Mouse (Mus musculus): ENCODE measurements around the gene Glcci1. TPM values are rescaled to one million over a fixed set of nuclear protein-coding genes. Genes with fewer than 3 reads are reported as not detected.

The Glcci1 gene
- polyA plus RNA-seq, 1 experiment from 2014 or later = 4.4 TPM

GRCm38 (mm10) chr6:8630531-8630930 is 121.1 kb downstream of the Glcci1 start:
- Histone ChIP-seq H3K4me3 (replicated peaks; ENCODE audit: low read length) (no peak overlapping the region), H3K9me3 (replicated peaks; ENCODE audit: control insufficient read depth, low read length) (no peaks in the 10 kb centered on the region), H3K4me2 (ENCODE audit: low read depth, low read length) (no peak overlapping the region), H3K27me3 (ENCODE audit: control insufficient read depth, insufficient read depth, low read length) (no peaks in the 10 kb centered on the region), H3K9ac (ENCODE audit: low read length) (no peak overlapping the region), H3K4me1 (ENCODE audit: control insufficient read depth, insufficient read depth, low read length) (no peaks in the 10 kb centered on the region), H3K27ac (ENCODE audit: low read length) (no peak overlapping the region), H3K36me3 (ENCODE audit: control insufficient read depth, insufficient read depth, low read length) (no peaks in the 10 kb centered on the region)
- 63% methylated on average over 7 of the region's 7 CpGs for WGBS
- no peak for ATAC-seq (ENCODE audit: insufficient read depth, low FRiP score)

DNA sequence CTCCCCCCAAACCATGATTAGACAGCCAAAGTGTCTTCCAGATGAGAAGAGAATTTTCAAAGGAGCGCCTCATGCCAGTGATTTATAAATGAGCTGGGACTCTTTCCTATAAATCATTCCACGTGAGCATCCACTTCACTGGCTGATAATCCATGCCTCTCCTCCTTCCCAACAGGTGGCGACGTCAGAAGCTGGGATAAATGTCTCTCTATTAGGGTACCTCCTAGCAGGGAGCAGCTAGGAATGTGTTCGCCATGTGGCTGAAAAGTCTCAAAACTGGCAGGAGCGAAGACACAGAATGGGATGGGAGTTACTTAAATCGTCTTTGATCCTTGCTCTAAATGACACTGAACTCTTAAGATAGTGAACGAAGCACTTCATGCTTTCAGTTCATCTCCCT is 122.0 kb downstream of the Glcci1 start:
- 82% methylated on average over 8 of the region's 8 CpGs for WGBS
- Histone ChIP-seq H3K4me1 (ENCODE audit: control insufficient read depth, insufficient read depth, low read length) (no peaks in the 10 kb centered on the region), H3K4me2 (ENCODE audit: low read depth, low read length) (no peak overlapping the region), H3K27me3 (ENCODE audit: control insufficient read depth, insufficient read depth, low read length) (no peaks in the 10 kb centered on the region), H3K9ac (ENCODE audit: low read length) (no peak overlapping the region), H3K36me3 (ENCODE audit: control insufficient read depth, insufficient read depth, low read length) (no peaks in the 10 kb centered on the region), H3K4me3 (replicated peaks; ENCODE audit: low read length) (no peak overlapping the region), H3K27ac (ENCODE audit: low read length) (no peak overlapping the region), H3K9me3 (replicated peaks; ENCODE audit: control insufficient read depth, low read length) (no peaks in the 10 kb centered on the region)
- no peak for ATAC-seq (ENCODE audit: insufficient read depth, low FRiP score)

GRCm38 (mm10) chr6:8631986-8632632 is 122.7 kb downstream of the Glcci1 start:
- ATAC-seq (ENCODE audit: insufficient read depth, low FRiP score) = no peak
- Histone ChIP-seq H3K9me3 (replicated peaks; ENCODE audit: control insufficient read depth, low read length) (no peaks in the 10 kb centered on the region), H3K4me1 (ENCODE audit: control insufficient read depth, insufficient read depth, low read length) (no peaks in the 10 kb centered on the region), H3K4me2 (ENCODE audit: low read depth, low read length) (no peak overlapping the region), H3K9ac (ENCODE audit: low read length) (no peak overlapping the region), H3K36me3 (ENCODE audit: control insufficient read depth, insufficient read depth, low read length) (no peaks in the 10 kb centered on the region), H3K27ac (ENCODE audit: low read length) (no peak overlapping the region), H3K27me3 (ENCODE audit: control insufficient read depth, insufficient read depth, low read length) (no peaks in the 10 kb centered on the region), H3K4me3 (replicated peaks; ENCODE audit: low read length) (no peak overlapping the region)
- 57% methylated on average over 5 of the region's 5 CpGs for WGBS

- WGBS = 88% methylated on average over 4 of the region's 4 CpGs
- no peaks in the 10 kb centered on the region for H3K9me3 ChIP-seq (replicated peaks; ENCODE audit: control insufficient read depth, low read length)
Observed at GRCm38 (mm10) chr6:8632701-8633100, 123.3 kb downstream of the Glcci1 start.

DNA sequence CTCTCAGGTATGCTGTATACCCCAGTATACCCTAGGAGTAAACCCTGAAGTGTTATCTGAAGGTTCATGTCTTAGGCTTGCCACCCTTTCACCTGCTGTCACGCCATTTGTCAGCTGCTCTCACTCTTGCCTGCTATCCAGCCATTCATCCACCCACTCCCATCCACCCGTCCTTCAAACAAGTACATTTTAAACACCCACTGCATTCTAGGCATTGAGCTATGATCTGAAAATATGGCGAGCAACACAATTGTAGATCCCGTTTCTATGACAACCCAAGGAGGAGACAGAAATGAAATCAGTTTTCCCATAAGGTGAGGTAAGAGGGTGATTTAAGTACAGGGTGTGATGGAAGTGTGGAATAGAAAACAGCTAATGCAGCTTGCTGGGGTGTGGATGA is 128.7 kb downstream of the Glcci1 start:
- WGBS = 86% methylated on average over 4 of the region's 4 CpGs
- H3K4me1 ChIP-seq (ENCODE audit: control insufficient read depth, insufficient read depth, low read length) = no peaks in the 10 kb centered on the region
- ATAC-seq (ENCODE audit: insufficient read depth, low FRiP score) = no peak

More at GRCm38 (mm10) chr6:8632701-8633100, 123.3 kb downstream of the Glcci1 start:
- Histone ChIP-seq H3K9ac (ENCODE audit: low read length) (no peak overlapping the region), H3K4me2 (ENCODE audit: low read depth, low read length) (no peak overlapping the region), H3K27me3 (ENCODE audit: control insufficient read depth, insufficient read depth, low read length) (no peaks in the 10 kb centered on the region), H3K36me3 (ENCODE audit: control insufficient read depth, insufficient read depth, low read length) (no peaks in the 10 kb centered on the region), H3K4me1 (ENCODE audit: control insufficient read depth, insufficient read depth, low read length) (no peaks in the 10 kb centered on the region), H3K4me3 (replicated peaks; ENCODE audit: low read length) (no peak overlapping the region), H3K27ac (ENCODE audit: low read length) (no peak overlapping the region)
- ATAC-seq (ENCODE audit: insufficient read depth, low FRiP score) = no peak

DNA sequence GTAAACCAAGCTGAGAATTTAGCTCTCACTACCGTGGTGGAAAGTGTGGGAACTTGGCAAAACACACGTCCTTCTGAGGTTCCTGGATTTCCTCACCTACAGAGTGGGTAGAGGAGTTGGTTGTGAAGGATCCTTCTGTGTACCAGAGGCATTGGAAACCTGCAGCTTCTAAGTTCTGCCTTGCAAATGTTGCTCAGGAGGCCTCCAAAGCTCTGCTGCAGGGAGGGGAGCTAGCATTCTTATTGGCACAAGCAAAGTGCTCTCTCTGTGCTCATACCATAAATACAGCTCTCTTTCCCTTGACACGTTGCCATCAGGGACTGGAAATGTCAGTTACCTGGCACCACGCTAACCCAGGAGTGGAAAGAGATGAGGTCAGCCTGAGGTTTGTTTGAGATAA is 129.5 kb downstream of the Glcci1 start:
- Histone ChIP-seq H3K27me3 (ENCODE audit: control insufficient read depth, insufficient read depth, low read length) (no peaks in the 10 kb centered on the region), H3K9me3 (replicated peaks; ENCODE audit: control insufficient read depth, low read length) (no peaks in the 10 kb centered on the region), H3K36me3 (ENCODE audit: control insufficient read depth, insufficient read depth, low read length) (no peaks in the 10 kb centered on the region), H3K4me3 (replicated peaks; ENCODE audit: low read length) (no peak overlapping the region), H3K9ac (ENCODE audit: low read length) (no peak overlapping the region), H3K4me1 (ENCODE audit: control insufficient read depth, insufficient read depth, low read length) (no peaks in the 10 kb centered on the region), H3K27ac (ENCODE audit: low read length) (no peak overlapping the region), H3K4me2 (ENCODE audit: low read depth, low read length) (no peak overlapping the region)
- 73% methylated on average over 4 of the region's 4 CpGs for WGBS
- ATAC-seq (ENCODE audit: insufficient read depth, low FRiP score) = no peak

More for the DNA sequence above, 128.7 kb downstream of the Glcci1 start:
- Histone ChIP-seq H3K4me3 (replicated peaks; ENCODE audit: low read length) (no peak overlapping the region), H3K36me3 (ENCODE audit: control insufficient read depth, insufficient read depth, low read length) (no peaks in the 10 kb centered on the region), H3K27me3 (ENCODE audit: control insufficient read depth, insufficient read depth, low read length) (no peaks in the 10 kb centered on the region), H3K9me3 (replicated peaks; ENCODE audit: control insufficient read depth, low read length) (no peaks in the 10 kb centered on the region), H3K9ac (ENCODE audit: low read length) (no peak overlapping the region), H3K27ac (ENCODE audit: low read length) (no peak overlapping the region), H3K4me2 (ENCODE audit: low read depth, low read length) (no peak overlapping the region)

GRCm38 (mm10) chr6:8639526-8639925 is 130.1 kb downstream of the Glcci1 start:
- ATAC-seq (ENCODE audit: insufficient read depth, low FRiP score) = no peak
- Histone ChIP-seq H3K9ac (ENCODE audit: low read length) (no peak overlapping the region), H3K36me3 (ENCODE audit: control insufficient read depth, insufficient read depth, low read length) (no peaks in the 10 kb centered on the region), H3K4me2 (ENCODE audit: low read depth, low read length) (no peak overlapping the region), H3K9me3 (replicated peaks; ENCODE audit: control insufficient read depth, low read length) (no peaks in the 10 kb centered on the region), H3K27me3 (ENCODE audit: control insufficient read depth, insufficient read depth, low read length) (no peaks in the 10 kb centered on the region), H3K27ac (ENCODE audit: low read length) (no peak overlapping the region), H3K4me1 (ENCODE audit: control insufficient read depth, insufficient read depth, low read length) (no peaks in the 10 kb centered on the region; the same call in 1 of the 2 replicates), H3K4me3 (replicated peaks; ENCODE audit: low read length) (no peak overlapping the region)
- 71% methylated on average over 2 of the region's 2 CpGs for WGBS

DNA sequence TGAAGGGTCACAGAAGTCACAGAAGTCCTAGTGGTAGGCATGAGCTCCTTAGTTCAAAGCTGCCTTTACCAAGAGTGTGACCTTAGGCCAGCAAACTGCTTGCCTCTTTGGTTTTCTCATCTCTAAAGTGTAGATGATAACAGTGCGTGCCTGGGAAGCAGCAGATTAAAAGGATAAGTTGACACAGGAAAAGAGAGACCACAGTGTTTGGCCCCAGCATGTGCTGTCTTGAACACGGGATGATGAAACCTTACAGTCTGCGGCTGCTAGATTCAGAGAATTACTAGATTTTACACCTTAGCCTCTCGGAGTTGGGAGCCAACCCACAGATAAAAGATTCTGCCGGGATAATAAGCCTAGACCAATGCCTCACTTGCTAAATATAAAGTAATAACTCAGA is 131.5 kb downstream of the Glcci1 start:
- H3K36me3 ChIP-seq (ENCODE audit: control insufficient read depth, insufficient read depth, low read length) = no peaks in the 10 kb centered on the region
- no peaks in the 10 kb centered on the region for H3K27me3 ChIP-seq (ENCODE audit: control insufficient read depth, insufficient read depth, low read length)
- H3K27ac ChIP-seq (ENCODE audit: low read length) = no peak overlapping the region
- H3K9me3 ChIP-seq (replicated peaks; ENCODE audit: control insufficient read depth, low read length) = no peaks in the 10 kb centered on the region
- no peak overlapping the region for H3K4me2 ChIP-seq (ENCODE audit: low read depth, low read length)
- no peak overlapping the region for H3K9ac ChIP-seq (ENCODE audit: low read length)
- no peak overlapping the region for H3K4me3 ChIP-seq (replicated peaks; ENCODE audit: low read length)
- no peak for ATAC-seq (ENCODE audit: insufficient read depth, low FRiP score)
- H3K4me1 ChIP-seq (ENCODE audit: control insufficient read depth, insufficient read depth, low read length) = peaks cover 6% of the 10 kb centered on the region
- 81% methylated on average over 5 of the region's 5 CpGs for WGBS

DNA sequence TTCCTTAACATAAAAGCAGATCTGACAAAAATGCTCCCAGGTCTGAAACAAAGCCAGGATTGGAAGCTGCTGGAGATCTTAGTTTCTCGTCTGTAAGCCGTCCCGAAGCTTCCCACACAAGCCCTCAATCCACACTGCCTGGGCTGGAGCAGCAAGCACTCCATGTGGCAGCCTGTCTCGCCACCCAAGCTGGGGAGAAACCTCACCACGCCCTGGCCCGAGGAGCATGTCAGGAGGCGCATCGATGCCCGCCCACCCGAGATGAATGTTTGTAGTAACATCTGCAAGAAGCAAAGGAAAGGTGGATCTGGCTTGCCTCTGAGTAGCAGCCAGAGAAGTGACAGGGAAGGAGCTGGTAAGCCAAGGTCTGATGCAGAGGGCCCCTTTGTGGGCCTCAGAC is 135.3 kb downstream of the Glcci1 start:
- peak overlapping the region; percentile 33; the same call in 1 of the 2 replicates for H3K27ac ChIP-seq (ENCODE audit: low read length)
- peaks cover 6% of the 10 kb centered on the region for H3K4me1 ChIP-seq (ENCODE audit: control insufficient read depth, insufficient read depth, low read length)
- WGBS = 62% methylated on average over 10 of the region's 10 CpGs
- no peak overlapping the region for H3K4me3 ChIP-seq (replicated peaks; ENCODE audit: low read length)
- no peaks in the 10 kb centered on the region for H3K27me3 ChIP-seq (ENCODE audit: control insufficient read depth, insufficient read depth, low read length)
- ATAC-seq (ENCODE audit: insufficient read depth, low FRiP score) = no peak; the same call in 1 of the 2 replicates
- H3K9ac ChIP-seq (ENCODE audit: low read length) = no peak overlapping the region; the same call in 1 of the 2 replicates
- no peak overlapping the region for H3K4me2 ChIP-seq (ENCODE audit: low read depth, low read length)
- no peaks in the 10 kb centered on the region for H3K9me3 ChIP-seq (replicated peaks; ENCODE audit: control insufficient read depth, low read length)
- H3K36me3 ChIP-seq (ENCODE audit: control insufficient read depth, insufficient read depth, low read length) = no peaks in the 10 kb centered on the region

All from stomach, embryonic 16.5 days (tissue).